Mouse (Mus musculus) kidney, embryonic 16.5 days (tissue): ENCODE data around the gene Gm7271. TPM values are rescaled to one million over a fixed set of nuclear protein-coding genes. Genes with fewer than 3 reads are reported as not detected.

Experiments used
- ATAC-seq: fragments of 200-750 bp; cut with Nextera tagmentation; 2 replicates; pipeline ENCODE4 v1.8.0; 2017; ENCODE audit warnings: moderate TSS enrichment; ENCODE audit not compliant: low FRiP score, low TSS enrichment
- H3K27ac ChIP-seq: fragments of 300-500 bp; sonication (generic); 2 replicates; pipeline ENCODE4 v1.5.1; 2014; ENCODE audit warnings: low read length
- H3K27me3 ChIP-seq: fragments of 300-500 bp; sonication (generic); 2 replicates; pipeline ENCODE4 v1.6.1; 2014; ENCODE audit warnings: low read length, control low read depth, mixed read lengths; ENCODE audit not compliant: insufficient read depth
- H3K36me3 ChIP-seq: fragments of 300-500 bp; sonication (generic); 2 replicates; pipeline ENCODE4 v1.6.1; 2014; ENCODE audit warnings: low read length, control low read depth, mixed read lengths; ENCODE audit not compliant: insufficient read depth
- H3K4me1 ChIP-seq: fragments of 300-500 bp; sonication (generic); 2 replicates; pipeline ENCODE4 v1.6.1; 2014; ENCODE audit warnings: low read length, control low read depth, mixed read lengths; ENCODE audit not compliant: insufficient read depth
- H3K4me2 ChIP-seq: fragments of 300-500 bp; sonication (generic); replicated peaks from 2 replicates; pipeline ENCODE4 v1.6.1; 2014; ENCODE audit warnings: low read depth, low read length
- H3K4me3 ChIP-seq: fragments of 300-500 bp; sonication (generic); 2 replicates; pipeline ENCODE4 v1.5.1; 2014; ENCODE audit warnings: mild to moderate bottlenecking, low read length
- H3K9ac ChIP-seq: fragments of 300-500 bp; sonication (generic); replicated peaks from 2 replicates; pipeline ENCODE4 v1.6.1; 2014; ENCODE audit warnings: low read length
- H3K9me3 ChIP-seq: fragments of 300-500 bp; sonication (generic); 2 replicates; pipeline ENCODE4 v1.6.1; 2016; ENCODE audit warnings: low read length, control low read depth
- WGBS: fragments of 180-500 bp; shearing (Covaris S2); extraction: QIAGEN DNeasy Blood & Tissue Kit; methylation state at CpG from one replicate; pipeline ENCODE4 v1.1.7; 2014; 5-methylcytosine and 5-hydroxymethylcytosine counted together
- polyA plus RNA-seq: library from polyadenylated mRNA; unstranded; fragments of >200 nt; fragmentation: Nextera tagmentation; extraction: Ambion mirVana; gene quantifications from 2 replicates; pipeline ENCODE4 v1.2.1, GENCODE M21; 2015

Gene Gm7271
- polyA plus RNA-seq, 1 experiment from 2014 or later: not detected

- Histone ChIP-seq H3K36me3 (peaks cover 19% of the 10 kb centered on the region), H3K9ac (no peak overlapping the region), H3K4me3 (no peak overlapping the region), H3K27me3 (no peaks in the 10 kb centered on the region), H3K4me1 (no peaks in the 10 kb centered on the region), H3K9me3 (no peaks in the 10 kb centered on the region), H3K27ac (no peak overlapping the region), H3K4me2 (no peak overlapping the region)
- ATAC-seq: no peak
- WGBS: 86% methylated on average over 8 of the region's 8 CpGs
Measured at GRCm38 (mm10) chr5:76550426-76550825, 66.6 kb downstream of the Gm7271 start.

DNA sequence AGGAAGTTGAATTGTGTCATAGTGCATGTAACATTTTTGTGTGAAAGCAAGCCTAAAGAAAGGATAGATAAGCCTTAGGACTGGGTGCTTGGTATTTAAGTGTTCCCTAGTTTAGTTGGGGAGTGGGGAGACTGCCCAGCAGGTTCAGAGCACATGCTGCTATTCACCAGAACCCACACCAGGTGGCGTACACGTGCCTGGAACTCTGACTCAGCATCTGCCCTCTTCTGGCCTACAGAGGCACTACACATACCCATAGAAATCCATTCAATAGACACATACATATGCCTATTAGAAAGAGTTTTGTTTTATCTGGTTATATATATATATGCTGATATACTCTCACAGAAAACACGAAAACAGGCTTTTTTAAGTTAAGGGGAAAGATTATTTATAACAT is 81.5 kb downstream of the Gm7271 start:
- Histone ChIP-seq H3K4me3 (no peak overlapping the region), H3K9me3 (no peaks in the 10 kb centered on the region), H3K27me3 (no peaks in the 10 kb centered on the region), H3K4me2 (no peak overlapping the region), H3K36me3 (peaks cover 55% of the 10 kb centered on the region), H3K9ac (no peak overlapping the region), H3K27ac (no peak overlapping the region), H3K4me1 (no peaks in the 10 kb centered on the region)
- WGBS: 35% methylated on average over 3 of the region's 3 CpGs
- ATAC-seq: no peak

Other genes starting within 250 kb of the Gm7271 start
- 9.4 and 12.3 TPM in 2 replicates for gene Clock, start 179.2 kb upstream of the Gm7271 start, polyA plus RNA-seq
- not detected in 2 replicates for gene Pdcl2, start 152.9 kb upstream of the Gm7271 start, polyA plus RNA-seq
- not detected in 2 replicates for gene Nmu, start 120.3 kb upstream of the Gm7271 start, polyA plus RNA-seq
- gene Exoc1, start 45.3 kb downstream of the Gm7271 start, polyA plus RNA-seq: 35.3 and 39.2 TPM in 2 replicates
- 6.4 and 7.3 TPM in 2 replicates for gene Cep135, start 104.7 kb downstream of the Gm7271 start, polyA plus RNA-seq
- 11.7 and 13.8 TPM in 2 replicates for gene C530008M17Rik, start 172.5 kb downstream of the Gm7271 start, polyA plus RNA-seq